Mouse (Mus musculus): ENCODE data around the gene Omg. TPM values are rescaled to one million over a fixed set of nuclear protein-coding genes. Genes with fewer than 3 reads are reported as not detected.
A peak's percentile ranks its signal among the peaks of the same experiment; 100 is the strongest.

Omg gene
- total and polyA plus RNA-seq, 3 experiments = 0.06 TPM; not detected in 2

DNA sequence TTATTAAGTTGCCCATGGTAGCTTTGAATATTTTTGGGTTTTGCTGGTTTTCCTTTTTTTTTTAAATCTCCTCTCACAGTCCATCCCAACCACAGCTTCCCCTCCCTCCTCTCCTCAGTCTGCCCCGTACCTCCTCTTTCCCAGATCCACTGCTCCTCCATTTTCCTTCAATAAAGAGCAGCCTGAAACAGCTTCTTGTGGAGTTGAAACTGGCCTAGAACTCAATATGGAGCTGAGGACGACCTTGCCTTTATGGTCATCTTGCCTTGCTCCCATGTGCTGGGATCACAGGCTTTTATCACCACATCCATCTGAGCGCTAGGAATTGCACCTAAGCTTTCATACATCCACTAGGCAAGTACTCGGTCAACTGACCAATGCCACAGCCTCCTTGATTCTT lies 27.6 kb upstream of the Omg start:
- Histone ChIP-seq H3K9ac (ENCODE audit: low read depth, low read length) (no peak overlapping the region), H3K27ac (no peak overlapping the region), H3K79me2 (replicated peaks; ENCODE audit: control insufficient read depth, insufficient read depth, low read length) (no peaks in the 10 kb centered on the region), H3K36me3 (ENCODE audit: control insufficient read depth, insufficient read depth, low read length) (no peaks in the 10 kb centered on the region), H3K4me3 (no peak overlapping the region), H3K27me3 (ENCODE audit: control insufficient read depth, insufficient read depth, low read length) (no peaks in the 10 kb centered on the region), H3K4me1 (ENCODE audit: control insufficient read depth, insufficient read depth, low read length) (peaks cover 7% of the 10 kb centered on the region)
- no peak for TF ChIP-seq EP300 (IDR thresholded peaks at IDR 0.05; ENCODE audit: insufficient read depth, low read depth, low read length)
- no peak for TF ChIP-seq POLR2A (IDR thresholded peaks at IDR 0.05; ENCODE audit: insufficient read depth, low read depth, low read length)
- no peak for TF ChIP-seq CTCF (IDR thresholded peaks at IDR 0.05)
- 96% methylated on average over 4 of the region's 4 CpGs for WGBS
- intact Hi-C loops (cut with DNase I) = no loop called here
- DNase-seq = no peak

GRCm38 (mm10) chr11:79530774-79531173 lies 26.9 kb upstream of the Omg start:
- Histone ChIP-seq H3K27ac (no peak overlapping the region), H3K79me2 (replicated peaks; ENCODE audit: control insufficient read depth, insufficient read depth, low read length) (no peaks in the 10 kb centered on the region), H3K4me3 (no peak overlapping the region), H3K4me1 (ENCODE audit: control insufficient read depth, insufficient read depth, low read length) (peaks cover 7% of the 10 kb centered on the region), H3K27me3 (ENCODE audit: control insufficient read depth, insufficient read depth, low read length) (no peaks in the 10 kb centered on the region), H3K36me3 (ENCODE audit: control insufficient read depth, insufficient read depth, low read length) (no peaks in the 10 kb centered on the region), H3K9ac (ENCODE audit: low read depth, low read length) (no peak overlapping the region)
- WGBS = 74% methylated on average over 11 of the region's 11 CpGs
- peak in 1 of 2 experiments; percentile 25 for DNase-seq
- TF ChIP-seq EP300 (IDR thresholded peaks at IDR 0.05; ENCODE audit: insufficient read depth, low read depth, low read length) (no peak), POLR2A (IDR thresholded peaks at IDR 0.05; ENCODE audit: insufficient read depth, low read depth, low read length) (no peak), CTCF (IDR thresholded peaks at IDR 0.05) (no peak)
- intact Hi-C loops (cut with DNase I) = no loop called here

DNA sequence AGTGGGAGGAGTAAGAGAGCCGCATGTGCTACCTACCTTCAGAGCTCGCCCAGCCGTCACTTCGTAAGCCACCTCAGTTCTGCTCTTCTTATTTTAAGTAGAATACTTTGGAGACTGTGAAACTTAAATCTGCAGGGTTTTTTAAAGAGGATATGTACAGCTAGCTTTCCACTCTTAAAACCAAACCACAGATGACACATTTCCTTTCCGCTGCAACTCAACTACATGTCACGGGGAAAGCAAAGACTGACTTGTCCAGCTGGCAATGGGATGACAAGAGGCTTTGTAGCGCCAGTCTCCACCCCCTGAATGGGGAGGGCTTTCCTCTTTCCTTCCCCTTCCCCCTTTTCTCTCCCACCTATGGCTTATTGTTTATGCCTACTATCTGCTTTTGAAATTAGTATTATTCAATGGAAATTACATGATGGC lies 26.5 kb upstream of the Omg start, which contains the start of the genes Evi2 and Evi2a:
Gene Evi2 (minus strand): TSS at position 257 of the 429 bp plus-strand sequence.
Gene Evi2a (minus strand): TSS at position 277 of the 429 bp plus-strand sequence.
- Histone ChIP-seq H3K79me2 (replicated peaks; ENCODE audit: control insufficient read depth, insufficient read depth, low read length) (no peaks in the 10 kb centered on the region), H3K36me3 (ENCODE audit: control insufficient read depth, insufficient read depth, low read length) (no peaks in the 10 kb centered on the region), H3K4me3 (no peak within 1 kb of the TSS; the same call in 1 of the 2 replicates), H3K27ac (peak within 1 kb of the TSS; percentile 38), H3K4me1 (ENCODE audit: control insufficient read depth, insufficient read depth, low read length) (peaks cover 7% of the 10 kb centered on the region), H3K9ac (ENCODE audit: low read depth, low read length) (no peak within 1 kb of the TSS), H3K27me3 (ENCODE audit: control insufficient read depth, insufficient read depth, low read length) (no peaks in the 10 kb centered on the region)
- WGBS = 72% methylated on average over 7 of the region's 7 CpGs
- no peak for TF ChIP-seq CTCF (IDR thresholded peaks at IDR 0.05)
- TF ChIP-seq POLR2A (IDR thresholded peaks at IDR 0.05; ENCODE audit: insufficient read depth, low read depth, low read length) = peak; percentile 39
- TF ChIP-seq EP300 (IDR thresholded peaks at IDR 0.05; ENCODE audit: insufficient read depth, low read depth, low read length) = no peak
- intact Hi-C loops (cut with DNase I) = no loop called here
- peak; percentile 32 to 65 for DNase-seq

GRCm38 (mm10) chr11:79529736-79530135 lies 25.9 kb upstream of the Omg start:
- H3K36me3 ChIP-seq (ENCODE audit: control insufficient read depth, insufficient read depth, low read length) = no peaks in the 10 kb centered on the region
- no peak for TF ChIP-seq CTCF (IDR thresholded peaks at IDR 0.05)
- no peak for TF ChIP-seq EP300 (IDR thresholded peaks at IDR 0.05; ENCODE audit: insufficient read depth, low read depth, low read length)
- no peak for TF ChIP-seq POLR2A (IDR thresholded peaks at IDR 0.05; ENCODE audit: insufficient read depth, low read depth, low read length)
- H3K4me3 ChIP-seq = no peak overlapping the region
- 86% methylated on average over 2 of the region's 2 CpGs for WGBS
- intact Hi-C loops (cut with DNase I) = no loop called here
- H3K79me2 ChIP-seq (replicated peaks; ENCODE audit: control insufficient read depth, insufficient read depth, low read length) = no peaks in the 10 kb centered on the region
- H3K9ac ChIP-seq (ENCODE audit: low read depth, low read length) = no peak overlapping the region
- no peak for DNase-seq
- peaks cover 7% of the 10 kb centered on the region for H3K4me1 ChIP-seq (ENCODE audit: control insufficient read depth, insufficient read depth, low read length)
- H3K27me3 ChIP-seq (ENCODE audit: control insufficient read depth, insufficient read depth, low read length) = no peaks in the 10 kb centered on the region
- peak overlapping the region; percentile 38 for H3K27ac ChIP-seq

DNA sequence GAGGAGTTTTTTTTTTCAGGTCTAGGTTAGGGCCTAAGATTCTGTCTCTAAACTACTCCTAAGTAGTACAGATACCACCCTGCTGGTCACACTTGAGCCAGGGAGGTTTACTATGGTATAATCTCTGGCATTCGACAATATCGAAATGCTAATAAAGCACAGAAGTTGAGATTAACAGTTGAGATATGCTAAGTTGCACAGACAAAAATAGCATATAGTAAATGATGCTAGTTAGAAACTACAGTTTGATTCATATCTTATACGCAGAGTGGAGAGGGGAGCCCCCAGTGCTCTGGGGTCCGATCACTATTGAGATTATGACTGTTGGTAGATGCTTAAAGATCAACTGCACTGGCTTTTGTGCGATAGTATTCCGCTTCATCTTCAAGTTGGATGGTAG lies 25.3 kb upstream of the Omg start:
- intact Hi-C loops (cut with DNase I) = no loop called here
- WGBS = 92% methylated on average over 6 of the region's 6 CpGs
- no peak for DNase-seq
- Histone ChIP-seq H3K27me3 (ENCODE audit: control insufficient read depth, insufficient read depth, low read length) (no peaks in the 10 kb centered on the region), H3K79me2 (replicated peaks; ENCODE audit: control insufficient read depth, insufficient read depth, low read length) (no peaks in the 10 kb centered on the region), H3K36me3 (ENCODE audit: control insufficient read depth, insufficient read depth, low read length) (no peaks in the 10 kb centered on the region), H3K9ac (ENCODE audit: low read depth, low read length) (no peak overlapping the region), H3K4me1 (ENCODE audit: control insufficient read depth, insufficient read depth, low read length) (peaks cover 7% of the 10 kb centered on the region), H3K4me3 (no peak overlapping the region), H3K27ac (no peak overlapping the region; the same call in 1 of the 2 replicates)
- TF ChIP-seq CTCF (IDR thresholded peaks at IDR 0.05) (no peak), POLR2A (IDR thresholded peaks at IDR 0.05; ENCODE audit: insufficient read depth, low read depth, low read length) (no peak), EP300 (IDR thresholded peaks at IDR 0.05; ENCODE audit: insufficient read depth, low read depth, low read length) (no peak)

- Histone ChIP-seq H3K27ac (no peak overlapping the region), H3K4me1 (ENCODE audit: control insufficient read depth, insufficient read depth, low read length) (peaks cover 4% of the 10 kb centered on the region), H3K36me3 (ENCODE audit: control insufficient read depth, insufficient read depth, low read length) (no peaks in the 10 kb centered on the region), H3K27me3 (ENCODE audit: control insufficient read depth, insufficient read depth, low read length) (no peaks in the 10 kb centered on the region), H3K9ac (ENCODE audit: low read depth, low read length) (0 out of 2 replicates have a peak overlapping the region, but pooled peaks have one; percentile 29), H3K79me2 (replicated peaks; ENCODE audit: control insufficient read depth, insufficient read depth, low read length) (no peaks in the 10 kb centered on the region), H3K4me3 (no peak overlapping the region)
- TF ChIP-seq EP300 (IDR thresholded peaks at IDR 0.05; ENCODE audit: insufficient read depth, low read depth, low read length) (no peak), CTCF (IDR thresholded peaks at IDR 0.05) (no peak), POLR2A (IDR thresholded peaks at IDR 0.05; ENCODE audit: insufficient read depth, low read depth, low read length) (no peak)
- 90% methylated on average over 3 of the region's 3 CpGs for WGBS
- no peak for DNase-seq
- intact Hi-C loops (cut with DNase I) = no loop called here
Observed at GRCm38 (mm10) chr11:79528601-79529000, 24.7 kb upstream of the Omg start.
